Mouse (Mus musculus): ENCODE measurements around the gene Ifitm1. TPM values are rescaled to one million over a fixed set of nuclear protein-coding genes. Genes with fewer than 3 reads are reported as not detected.
"Not testable (repeated sequence)": the region's sequence is repeated elsewhere in the genome, so short reads cannot be mapped to it uniquely, and the experiment has no call there.

Ifitm1 gene
- polyA plus RNA-seq, 1 experiment from 2014 or later = 24.0 TPM

DNA sequence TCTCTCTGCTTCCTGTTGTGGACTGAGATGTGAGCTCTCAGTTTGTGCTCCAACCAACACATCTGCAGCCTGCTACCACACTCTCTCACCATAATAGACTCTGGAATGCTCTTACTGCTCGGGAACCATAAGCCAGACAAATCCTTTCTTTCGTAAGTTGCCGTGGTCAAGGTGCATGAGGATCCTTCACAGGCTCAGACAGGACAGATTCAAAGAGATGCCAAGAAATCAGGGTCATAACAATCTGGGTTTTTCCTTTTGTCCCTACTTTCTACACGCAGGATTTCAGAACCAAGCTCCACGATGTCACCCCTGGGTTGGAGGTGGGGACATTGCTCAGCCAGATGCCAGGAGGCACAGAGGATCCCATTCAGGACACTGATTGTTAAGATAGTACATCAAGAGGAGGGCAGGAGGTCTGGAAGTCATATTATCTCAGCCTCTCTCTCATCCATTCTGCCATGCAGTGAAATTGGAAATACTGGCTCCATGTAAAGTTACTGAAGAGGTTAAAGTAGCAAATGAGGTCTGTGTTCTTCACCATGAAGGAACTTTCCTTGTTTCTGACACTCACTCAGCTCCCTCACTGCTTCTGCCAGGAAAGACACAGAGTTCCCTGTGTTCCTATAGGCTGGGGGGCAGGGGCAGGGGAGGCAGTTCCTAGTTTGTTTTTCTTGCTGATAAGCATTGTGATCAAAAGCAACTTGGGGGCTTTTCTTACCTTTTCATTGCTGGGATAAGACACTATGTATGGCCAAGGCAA, 36.4 kb downstream of the Ifitm1 start:
- DNase-seq (no peak), ATAC-seq (ENCODE audit: low read depth) (no peak)
- no peak overlapping the region for H3K4me3 ChIP-seq (replicated peaks)
- no peaks in the 10 kb centered on the region for H3K27me3 ChIP-seq
- H3K9me3 ChIP-seq (replicated peaks) = no peaks in the 10 kb centered on the region
- no peak overlapping the region for H3K4me2 ChIP-seq
- peaks cover 4% of the 10 kb centered on the region for H3K4me1 ChIP-seq (replicated peaks)
- WGBS (ENCODE audit: insufficient replicate concordance) = 54% methylated on average over 5 of the region's 5 CpGs
- no peaks in the 10 kb centered on the region for H3K36me3 ChIP-seq
- no peak overlapping the region for H3K9ac ChIP-seq
- H3K27ac ChIP-seq = no peak overlapping the region

DNA sequence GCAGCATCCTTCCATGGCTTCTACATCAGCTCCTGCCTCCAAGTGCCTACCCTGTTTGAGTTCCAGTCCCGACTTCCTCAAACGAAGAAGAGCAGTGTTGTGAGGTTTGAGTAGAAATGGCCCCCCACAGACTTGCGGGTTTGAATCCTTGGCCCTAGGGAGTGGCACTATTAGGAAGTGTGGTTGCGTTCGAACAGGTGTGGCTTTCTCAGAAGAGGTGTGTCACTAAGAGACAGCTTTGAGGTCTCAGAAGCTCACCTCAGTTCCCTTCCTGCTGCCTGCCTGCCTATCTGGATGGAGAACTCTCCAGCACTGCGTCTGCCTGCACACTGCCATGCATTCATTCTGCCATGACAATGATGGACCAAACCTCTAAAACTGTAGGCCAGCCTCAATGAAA, 39.4 kb downstream of the Ifitm1 start:
- DNase-seq (no peak), ATAC-seq (ENCODE audit: low read depth) (no peak)
- no peak overlapping the region for H3K4me3 ChIP-seq (replicated peaks)
- H3K9me3 ChIP-seq (replicated peaks) = no peaks in the 10 kb centered on the region
- H3K4me1 ChIP-seq (replicated peaks) = peaks cover 31% of the 10 kb centered on the region
- H3K27ac ChIP-seq = no peak overlapping the region
- H3K36me3 ChIP-seq = no peaks in the 10 kb centered on the region
- WGBS (ENCODE audit: insufficient replicate concordance) = 54% methylated on average over 6 of the region's 6 CpGs
- H3K9ac ChIP-seq = no peak overlapping the region
- no peak overlapping the region for H3K4me2 ChIP-seq
- no peaks in the 10 kb centered on the region for H3K27me3 ChIP-seq

DNA sequence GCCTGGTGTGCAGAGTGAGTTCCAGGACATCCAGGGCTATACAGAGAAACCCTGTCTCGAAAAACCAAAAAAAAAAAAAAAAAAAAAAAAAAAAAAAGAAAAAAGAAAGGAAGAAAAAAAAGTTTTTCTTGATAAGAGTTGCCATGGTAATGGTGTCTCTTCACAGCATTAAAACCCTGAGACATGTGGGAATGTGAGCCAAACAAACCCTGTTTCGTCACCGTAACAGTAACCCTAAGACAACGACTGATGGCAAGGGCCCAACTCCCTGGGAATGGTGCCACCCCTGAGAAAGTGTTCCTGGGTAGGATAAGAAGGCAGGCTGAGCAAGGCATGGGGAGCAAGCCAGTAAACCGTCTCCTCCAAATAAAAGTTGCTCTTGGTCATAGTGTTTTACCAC, 39.9 kb downstream of the Ifitm1 start:
- Histone ChIP-seq H3K9me3 (replicated peaks) (no peaks in the 10 kb centered on the region), H3K4me2 (no peak overlapping the region), H3K4me1 (replicated peaks) (peaks cover 36% of the 10 kb centered on the region), H3K27ac (no peak overlapping the region), H3K36me3 (no peaks in the 10 kb centered on the region), H3K27me3 (no peaks in the 10 kb centered on the region), H3K9ac (no peak overlapping the region), H3K4me3 (replicated peaks) (no peak overlapping the region)
- ATAC-seq (ENCODE audit: low read depth) (no peak), DNase-seq (no peak)
- 67% methylated on average over 5 of the region's 5 CpGs for WGBS (ENCODE audit: insufficient replicate concordance)

DNA sequence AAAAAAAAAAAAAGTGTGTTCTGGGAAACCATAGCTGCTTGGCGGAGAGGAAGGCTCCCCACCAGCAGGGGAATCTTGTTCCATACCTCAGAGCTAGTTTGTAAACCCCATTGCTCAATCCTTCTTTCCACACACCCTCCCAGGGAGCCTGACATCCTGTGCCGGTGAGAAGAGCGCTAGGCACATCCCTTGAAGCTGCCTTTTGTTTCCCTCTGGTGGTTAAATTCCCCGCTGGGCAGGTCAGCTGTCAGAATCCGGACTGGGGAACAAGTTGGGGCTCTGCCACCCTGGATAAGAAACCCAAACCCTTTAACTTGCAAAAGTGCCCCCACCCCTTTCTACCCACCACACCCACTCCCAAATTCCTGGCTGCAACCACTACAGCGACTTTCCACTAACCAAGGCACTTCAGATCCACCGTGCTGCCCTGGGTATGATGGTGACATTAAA, 41.3 kb downstream of the Ifitm1 start:
- Histone ChIP-seq H3K4me3 (replicated peaks) (no peak overlapping the region), H3K27ac (no peak overlapping the region)
- no peak for ATAC-seq (ENCODE audit: low read depth)

DNA sequence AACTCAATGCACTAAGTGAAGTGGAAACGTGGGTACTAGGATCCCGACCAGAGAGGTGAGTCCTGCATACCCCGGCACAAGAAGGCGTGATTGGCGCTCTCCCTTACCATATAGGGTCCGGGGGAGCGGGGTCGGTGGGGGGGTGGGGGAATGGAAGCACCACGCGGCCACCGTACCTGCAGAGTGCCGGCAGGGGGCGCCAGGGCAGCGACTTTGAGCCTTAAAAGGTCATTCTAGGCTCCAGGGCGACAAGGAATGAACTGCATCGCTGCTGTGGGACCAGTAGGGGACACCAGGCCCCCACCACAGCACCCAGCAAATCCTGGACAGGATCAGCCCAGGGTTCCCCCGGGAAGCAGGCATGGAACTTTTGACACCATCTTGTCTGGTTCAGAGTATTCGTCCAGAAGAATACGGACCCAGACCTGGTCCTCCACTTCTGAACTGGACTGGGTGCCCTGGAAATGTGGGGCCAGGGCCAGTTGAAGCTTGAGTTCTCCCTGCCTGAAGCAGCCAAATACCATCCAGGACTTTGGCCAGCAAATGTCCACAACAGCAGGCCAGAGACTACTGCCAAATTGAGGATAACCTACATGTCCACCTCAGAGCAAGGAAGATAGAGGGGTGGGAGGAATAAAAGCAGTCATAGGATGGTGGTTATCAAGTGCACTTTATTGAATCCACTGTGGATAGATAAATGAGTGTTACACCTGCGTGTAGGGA, 42.1 kb downstream of the Ifitm1 start:
- H3K4me2 ChIP-seq = peak overlapping the region; percentile 60
- no peak overlapping the region for H3K27ac ChIP-seq
- no peaks in the 10 kb centered on the region for H3K9me3 ChIP-seq (replicated peaks)
- no peaks in the 10 kb centered on the region for H3K36me3 ChIP-seq
- 0 out of 2 replicates have a peak overlapping the region, but pooled peaks have one; percentile 9 for H3K9ac ChIP-seq
- DNase-seq = peak; percentile 60
- WGBS (ENCODE audit: insufficient replicate concordance) = 6% methylated on average over 20 of the region's 20 CpGs
- ATAC-seq (ENCODE audit: low read depth) = peak; percentile 76
- H3K4me3 ChIP-seq (replicated peaks) = peak overlapping the region; percentile 35
- no peaks in the 10 kb centered on the region for H3K27me3 ChIP-seq
- peaks cover 48% of the 10 kb centered on the region for H3K4me1 ChIP-seq (replicated peaks)

More for the DNA sequence above, 41.3 kb downstream of the Ifitm1 start:
- no peak for DNase-seq
- Histone ChIP-seq H3K9ac (no peak overlapping the region), H3K4me2 (peak overlapping the region; percentile 52), H3K36me3 (no peaks in the 10 kb centered on the region), H3K9me3 (replicated peaks) (no peaks in the 10 kb centered on the region), H3K4me1 (replicated peaks) (peaks cover 48% of the 10 kb centered on the region), H3K27me3 (no peaks in the 10 kb centered on the region)
- WGBS (ENCODE audit: insufficient replicate concordance) = 11% methylated on average over 7 of the region's 7 CpGs

DNA sequence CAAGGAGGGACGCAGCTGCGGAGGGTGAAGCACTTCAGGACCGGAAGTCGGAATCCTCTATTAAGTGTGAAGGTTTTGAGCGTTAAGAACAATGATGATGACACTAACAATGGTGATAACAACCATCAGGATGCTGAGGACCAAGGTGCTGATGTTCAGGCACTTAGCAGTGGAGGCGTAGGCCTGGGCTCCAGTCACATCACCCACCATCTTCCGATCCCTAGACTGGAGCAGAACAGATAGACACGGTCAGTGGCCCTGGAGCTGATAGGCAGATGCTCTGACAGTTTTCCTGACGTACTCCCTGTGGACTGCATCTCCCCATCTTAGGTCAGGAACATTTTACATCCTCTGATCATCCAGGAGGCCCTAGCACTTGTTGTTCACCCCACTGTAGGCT, 42.6 kb downstream of the Ifitm1 start:
- WGBS (ENCODE audit: insufficient replicate concordance) = 72% methylated on average over 9 of the region's 9 CpGs
- Histone ChIP-seq H3K36me3 (no peaks in the 10 kb centered on the region), H3K27me3 (no peaks in the 10 kb centered on the region), H3K9ac (peak overlapping the region; percentile 49; the same call in 1 of the 2 replicates), H3K4me2 (peak overlapping the region; percentile 60), H3K27ac (no peak overlapping the region), H3K4me1 (replicated peaks) (peaks cover 48% of the 10 kb centered on the region), H3K9me3 (replicated peaks) (no peaks in the 10 kb centered on the region), H3K4me3 (replicated peaks) (peak overlapping the region; percentile 49)
- DNase-seq (no peak), ATAC-seq (ENCODE audit: low read depth) (no peak)

DNA sequence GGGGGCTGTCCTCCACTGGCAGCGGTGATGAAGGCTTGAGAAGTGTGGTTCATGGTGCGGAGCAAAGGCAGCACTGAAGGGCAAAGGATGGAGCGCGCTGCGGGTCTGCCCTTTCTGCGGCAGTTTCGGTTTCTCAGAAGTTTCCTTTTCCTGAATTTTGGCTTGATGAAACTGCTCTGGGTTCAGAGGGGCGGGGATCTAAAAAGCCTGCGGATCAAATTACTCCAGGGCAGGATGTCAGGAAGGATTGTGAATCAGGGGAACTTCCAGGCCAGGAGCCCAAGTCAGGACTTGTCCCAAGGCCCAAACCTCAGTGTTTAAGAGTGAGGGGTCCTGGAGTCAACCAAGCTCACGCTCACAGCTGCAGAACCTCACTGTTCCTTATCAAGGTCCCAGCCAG, 43.6 kb downstream of the Ifitm1 start, which contains the start of gene Ifitm3:
Gene Ifitm3, minus strand, starts transcription at position 178 of the 400 bp plus-strand sequence.
- Histone ChIP-seq H3K9ac (peak within 1 kb of the TSS; percentile 49), H3K27ac (peak within 1 kb of the TSS; percentile 16; the same call in 1 of the 2 replicates), H3K9me3 (replicated peaks) (no peaks in the 10 kb centered on the region), H3K4me3 (replicated peaks) (peak within 1 kb of the TSS; percentile 49), H3K36me3 (no peaks in the 10 kb centered on the region), H3K4me1 (replicated peaks) (peaks cover 53% of the 10 kb centered on the region), H3K27me3 (no peaks in the 10 kb centered on the region), H3K4me2 (peak within 1 kb of the TSS; percentile 60)
- no peak for ATAC-seq (ENCODE audit: low read depth)
- no peak for DNase-seq
- 17% methylated on average over 10 of the region's 10 CpGs for WGBS (ENCODE audit: insufficient replicate concordance)

DNA sequence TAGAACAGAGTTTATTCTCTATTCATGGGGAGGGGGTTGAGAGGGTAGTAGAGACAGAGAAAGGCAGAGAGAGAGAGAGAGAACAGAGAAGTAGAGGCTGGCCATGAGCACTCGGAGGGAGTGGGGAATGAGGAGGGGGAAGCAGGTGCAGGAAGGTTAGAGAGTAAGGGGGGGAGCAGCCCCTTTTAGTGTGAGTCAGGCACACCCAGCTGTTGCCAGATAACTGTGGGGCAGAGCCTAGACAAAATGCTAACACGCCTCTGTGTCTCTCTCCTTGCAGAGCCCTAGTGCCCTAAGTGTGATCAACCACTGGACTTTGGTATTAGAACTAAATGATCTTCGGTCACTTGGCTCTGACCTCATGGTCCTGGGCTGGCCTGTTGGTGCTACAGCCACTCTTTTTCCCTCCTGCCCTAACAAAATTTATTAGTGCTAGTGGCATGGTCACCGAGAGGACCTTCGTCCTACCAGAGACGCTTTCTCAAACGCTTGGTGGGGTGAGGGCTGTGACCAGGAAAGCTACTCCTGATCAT, 44.3 kb downstream of the Ifitm1 start:
- ATAC-seq (ENCODE audit: low read depth) = peak; percentile 52
- Histone ChIP-seq H3K4me3 (replicated peaks) (no peak overlapping the region), H3K36me3 (no peaks in the 10 kb centered on the region), H3K9ac (peak overlapping the region; percentile 49; the same call in 1 of the 2 replicates), H3K4me1 (replicated peaks) (peaks cover 54% of the 10 kb centered on the region), H3K27ac (peak overlapping the region; percentile 16; the same call in 1 of the 2 replicates), H3K9me3 (replicated peaks) (no peaks in the 10 kb centered on the region), H3K4me2 (peak overlapping the region; percentile 60), H3K27me3 (no peaks in the 10 kb centered on the region)
- DNase-seq = no peak
- whole genome bisulfite sequencing (ENCODE audit: insufficient replicate concordance) = 59% methylated on average over 7 of the region's 7 CpGs

DNA sequence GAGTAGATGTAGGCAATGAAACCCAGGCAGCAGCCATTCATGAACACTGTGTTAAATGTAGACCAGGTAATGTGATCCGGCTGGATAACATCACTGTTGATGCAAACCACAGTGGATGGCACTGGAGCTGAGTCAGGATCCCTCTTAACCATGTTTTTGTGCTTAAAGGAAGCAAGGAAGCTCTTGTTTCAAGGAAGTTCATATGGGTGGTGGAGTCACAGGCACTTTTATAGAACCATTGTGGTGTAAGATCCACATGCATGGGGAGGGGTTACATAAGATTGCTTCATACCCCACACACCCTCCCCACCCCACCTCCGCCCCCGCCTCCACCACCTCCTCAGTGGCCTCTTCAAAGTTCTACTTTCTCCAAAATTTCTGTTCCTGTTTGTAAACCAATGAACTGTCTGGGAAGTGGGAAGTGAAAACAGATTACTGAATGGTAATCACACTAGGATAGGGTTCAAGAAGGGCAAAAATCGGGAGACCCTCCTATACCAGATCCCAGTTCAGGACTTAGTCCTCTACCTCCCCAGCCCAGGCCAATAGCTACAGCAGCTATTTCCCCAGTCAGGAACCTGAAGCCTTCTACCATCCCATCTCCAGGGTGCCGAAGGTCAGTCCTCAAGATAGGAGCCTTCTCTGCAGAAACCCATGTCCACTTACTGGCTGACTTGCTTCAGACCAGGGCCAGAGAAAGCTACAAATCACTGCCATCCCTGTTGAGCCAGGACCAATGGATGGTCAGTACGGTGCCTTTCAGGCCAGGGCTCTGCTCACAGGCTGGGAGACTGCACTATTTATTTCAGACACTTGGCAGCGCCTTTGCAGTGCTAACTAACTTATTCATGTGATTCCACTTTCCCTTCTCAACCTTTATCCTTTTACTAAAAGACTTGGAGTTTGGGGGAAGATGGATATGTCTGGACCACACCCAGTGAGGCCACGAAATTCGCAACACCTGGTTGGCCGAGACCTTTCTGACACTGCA, 50.0 kb downstream of the Ifitm1 start:
- ATAC-seq (ENCODE audit: low read depth) (no peak; the same call in 1 of the 2 replicates), DNase-seq (no peak)
- H3K27ac ChIP-seq = no peak overlapping the region
- peaks cover 21% of the 10 kb centered on the region for H3K4me1 ChIP-seq (replicated peaks)
- H3K4me3 ChIP-seq (replicated peaks) = no peak overlapping the region
- H3K9me3 ChIP-seq (replicated peaks) = no peaks in the 10 kb centered on the region
- no peak overlapping the region for H3K9ac ChIP-seq
- H3K4me2 ChIP-seq = no peak overlapping the region
- no peaks in the 10 kb centered on the region for H3K27me3 ChIP-seq
- no peaks in the 10 kb centered on the region for H3K36me3 ChIP-seq
- WGBS (ENCODE audit: insufficient replicate concordance) = 66% methylated on average over 10 of the region's 10 CpGs

DNA sequence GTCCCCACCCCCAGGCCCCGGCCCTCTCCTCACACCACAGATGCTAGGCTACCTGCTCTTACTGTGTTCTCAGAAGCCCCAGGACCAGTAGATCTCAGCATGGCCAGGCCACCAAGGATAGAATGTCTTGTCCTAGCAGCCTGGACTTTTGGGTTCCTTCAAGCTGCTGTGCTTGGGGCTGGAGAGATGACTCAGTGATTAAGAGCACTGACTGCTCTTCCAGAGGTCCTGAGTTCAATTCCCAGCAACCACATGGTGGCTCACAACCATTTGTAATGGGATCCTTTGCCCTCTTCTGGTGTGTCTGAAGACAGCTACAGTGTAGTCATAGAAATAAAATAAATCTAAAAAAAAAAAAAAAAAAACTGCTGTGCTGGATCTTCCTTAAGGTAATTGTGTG, 50.8 kb downstream of the Ifitm1 start, which contains the start of gene Ifitm6:
Gene Ifitm6, minus strand, starts transcription at position 101 of the 400 bp plus-strand sequence.
- ATAC-seq (ENCODE audit: low read depth); H3K27me3 ChIP-seq; H3K27ac ChIP-seq; H3K4me2 ChIP-seq; H3K36me3 ChIP-seq; H3K9me3 ChIP-seq (replicated peaks); DNase-seq; H3K9ac ChIP-seq; H3K4me3 ChIP-seq (replicated peaks): not testable (repeated sequence)
- 50% methylated on average over 1 of the region's 1 CpGs for WGBS (ENCODE audit: insufficient replicate concordance)
- peaks cover 13% of the 10 kb centered on the region for H3K4me1 ChIP-seq (replicated peaks)

All from liver, embryonic 13.5 days (tissue).